Mouse (Mus musculus): ENCODE measurements around the gene Slain2. TPM values are rescaled to one million over a fixed set of nuclear protein-coding genes. Genes with fewer than 3 reads are reported as not detected.
A peak's percentile ranks its signal among the peaks of the same experiment; 100 is the strongest.

Gene Slain2
- 15.1 and 15.2 TPM in 2 replicates for polyA plus RNA-seq (2015; fragmentation: Nextera tagmentation; extraction: Ambion mirVana)

DNA sequence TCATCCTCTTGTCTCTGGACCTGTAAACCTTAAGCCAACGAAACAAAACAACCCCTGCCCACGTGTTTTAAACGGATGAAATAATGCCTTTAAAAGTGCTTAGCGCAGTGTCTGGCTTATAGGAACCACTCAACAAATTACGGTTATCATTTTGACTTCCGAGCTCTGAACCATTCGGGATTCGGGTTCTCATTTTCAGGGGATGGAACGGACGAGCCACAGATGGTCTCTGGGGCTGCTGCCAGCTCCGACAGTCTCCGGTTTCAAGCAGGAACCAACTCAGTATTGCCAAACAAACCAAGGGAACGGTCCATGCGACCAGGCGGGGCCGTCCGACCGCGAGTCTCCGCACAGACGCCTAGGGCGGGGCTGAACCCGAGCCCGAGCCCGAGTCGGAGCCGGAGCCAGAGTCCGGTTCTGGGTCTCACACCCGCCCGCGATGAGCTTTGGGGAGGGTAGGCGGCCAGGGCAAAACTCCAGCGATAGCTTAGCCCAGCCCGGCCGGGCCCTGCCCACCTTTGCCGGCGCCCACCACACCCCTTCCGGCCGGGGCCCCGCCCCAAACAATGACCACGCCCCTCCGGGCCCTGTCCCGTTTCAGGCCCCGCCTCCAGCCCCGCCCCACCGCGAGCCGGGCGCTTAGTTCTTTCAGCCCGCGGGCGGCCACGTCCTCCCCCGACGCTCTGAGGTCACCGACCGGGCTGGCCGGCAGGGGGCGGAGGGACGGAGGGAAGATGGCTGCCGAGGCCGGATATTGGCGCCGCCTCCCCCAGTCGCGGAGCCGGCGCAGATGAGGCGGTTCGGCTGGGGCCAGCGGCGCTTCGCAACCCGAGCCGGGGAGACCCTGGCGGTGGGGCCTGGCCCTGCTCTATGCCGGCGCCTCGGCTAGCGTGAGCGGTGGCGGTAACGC lies at the start of gene Slain2:
TSS of gene Slain2 (plus strand) at position 657 of the 910 bp plus-strand sequence.
- peak within 1 kb of the TSS; percentile 97 for H3K27ac ChIP-seq (ENCODE audit: low read length)
- H3K9me3 ChIP-seq (replicated peaks; ENCODE audit: control insufficient read depth, low read length, poor library complexity, severe bottlenecking): no peaks in the 10 kb centered on the region
- peak within 1 kb of the TSS; percentile 99 for H3K9ac ChIP-seq (ENCODE audit: low read depth, low read length)
- peak within 1 kb of the TSS; percentile 61 for H3K4me2 ChIP-seq (ENCODE audit: low read length)
- under 1% methylated on average over 82 of the region's 83 CpGs for WGBS
- peak within 1 kb of the TSS; percentile 97 for H3K4me3 ChIP-seq (ENCODE audit: low read depth, low read length)
- H3K36me3 ChIP-seq (ENCODE audit: control insufficient read depth, insufficient read depth, low read length): no peaks in the 10 kb centered on the region
- H3K27me3 ChIP-seq (ENCODE audit: control insufficient read depth, insufficient read depth, low read depth, low read length): no peaks in the 10 kb centered on the region
- peak; percentile 94 for ATAC-seq
- H3K4me1 ChIP-seq (ENCODE audit: control insufficient read depth, insufficient read depth, low read length): peaks cover 22% of the 10 kb centered on the region

DNA sequence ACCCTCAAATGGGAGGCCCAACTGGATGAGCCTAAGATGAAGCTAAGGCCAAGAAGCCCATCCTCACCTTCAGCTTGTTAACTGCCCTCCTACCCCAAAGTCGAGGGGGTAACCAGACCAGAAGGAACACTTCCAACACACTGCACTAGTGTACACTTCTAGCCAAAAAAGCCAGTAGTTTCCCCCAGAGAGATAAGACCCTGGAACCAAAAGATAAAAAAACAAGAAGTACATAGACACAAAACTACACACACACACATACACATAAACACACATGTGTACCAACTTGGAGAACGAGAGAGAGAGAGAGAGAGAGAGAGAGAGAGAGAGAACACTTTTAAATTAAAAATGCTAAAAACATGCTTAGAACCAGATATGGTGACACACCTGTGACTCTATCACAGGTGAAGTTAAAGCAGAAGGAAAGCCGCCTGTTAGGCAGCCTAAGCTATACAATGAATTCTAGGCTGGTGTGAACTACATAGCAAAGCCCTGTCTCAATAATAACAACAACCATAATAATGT lies 49.4 kb upstream of the Slain2 start:
- peaks cover 10% of the 10 kb centered on the region for H3K27me3 ChIP-seq (ENCODE audit: control insufficient read depth, insufficient read depth, low read depth, low read length)
- H3K36me3 ChIP-seq (ENCODE audit: control insufficient read depth, insufficient read depth, low read length): no peaks in the 10 kb centered on the region
- peaks cover 9% of the 10 kb centered on the region for H3K4me1 ChIP-seq (ENCODE audit: control insufficient read depth, insufficient read depth, low read length)
- H3K9ac ChIP-seq (ENCODE audit: low read depth, low read length): no peak overlapping the region
- WGBS: 82% methylated on average over 3 of the region's 3 CpGs
- ATAC-seq: no peak
- H3K4me2 ChIP-seq (ENCODE audit: low read length): no peak overlapping the region
- no peaks in the 10 kb centered on the region for H3K9me3 ChIP-seq (replicated peaks; ENCODE audit: control insufficient read depth, low read length, poor library complexity, severe bottlenecking)
- H3K4me3 ChIP-seq (ENCODE audit: low read depth, low read length): no peak overlapping the region
- no peak overlapping the region for H3K27ac ChIP-seq (ENCODE audit: low read length)

GRCm38 (mm10) chr5:72866260-72866905 lies 47.7 kb upstream of the Slain2 start:
- no peak overlapping the region for H3K27ac ChIP-seq (ENCODE audit: low read length)
- peaks cover 9% of the 10 kb centered on the region for H3K4me1 ChIP-seq (ENCODE audit: control insufficient read depth, insufficient read depth, low read length)
- H3K27me3 ChIP-seq (ENCODE audit: control insufficient read depth, insufficient read depth, low read depth, low read length): peaks cover 10% of the 10 kb centered on the region
- H3K9ac ChIP-seq (ENCODE audit: low read depth, low read length): no peak overlapping the region
- no peaks in the 10 kb centered on the region for H3K9me3 ChIP-seq (replicated peaks; ENCODE audit: control insufficient read depth, low read length, poor library complexity, severe bottlenecking)
- 57% methylated on average over 6 of the region's 6 CpGs for WGBS
- H3K4me2 ChIP-seq (ENCODE audit: low read length): no peak overlapping the region
- H3K4me3 ChIP-seq (ENCODE audit: low read depth, low read length): no peak overlapping the region
- no peak for ATAC-seq
- no peaks in the 10 kb centered on the region for H3K36me3 ChIP-seq (ENCODE audit: control insufficient read depth, insufficient read depth, low read length)

DNA sequence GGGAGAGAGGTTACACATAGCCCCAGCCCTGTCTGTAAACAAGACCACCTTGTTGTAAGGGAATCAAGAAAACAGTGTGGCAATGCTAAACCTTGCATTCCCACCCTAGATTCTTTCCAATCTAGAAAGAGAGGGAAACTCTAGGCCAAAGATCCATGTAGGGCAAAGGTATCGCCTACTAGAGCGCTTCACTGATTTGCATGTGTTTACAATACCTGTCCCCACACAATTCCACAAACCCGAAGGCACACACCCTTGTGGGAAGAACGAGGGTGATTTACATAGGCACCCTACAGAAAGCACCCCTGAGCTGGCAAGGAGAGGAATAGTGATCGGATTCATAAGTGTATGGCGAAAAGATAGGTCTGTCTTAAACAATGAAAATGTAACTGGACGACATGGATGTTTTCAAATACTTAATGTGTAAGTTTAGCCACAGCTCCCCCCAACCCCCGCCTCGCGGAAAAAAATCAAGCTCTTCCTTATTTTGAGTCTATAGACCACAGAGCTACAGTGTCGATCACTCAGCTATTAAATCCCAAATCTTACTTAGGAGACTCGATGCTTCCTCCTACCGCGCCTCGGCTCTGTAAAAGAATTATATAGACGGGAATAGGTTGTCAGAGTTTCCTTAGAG lies 47.0 kb upstream of the Slain2 start:
- H3K4me2 ChIP-seq (ENCODE audit: low read length): peak overlapping the region; percentile 96
- H3K36me3 ChIP-seq (ENCODE audit: control insufficient read depth, insufficient read depth, low read length): no peaks in the 10 kb centered on the region
- no peak overlapping the region for H3K9ac ChIP-seq (ENCODE audit: low read depth, low read length)
- no peak for ATAC-seq
- peaks cover 10% of the 10 kb centered on the region for H3K27me3 ChIP-seq (ENCODE audit: control insufficient read depth, insufficient read depth, low read depth, low read length)
- no peak overlapping the region for H3K27ac ChIP-seq (ENCODE audit: low read length)
- peaks cover 9% of the 10 kb centered on the region for H3K4me1 ChIP-seq (ENCODE audit: control insufficient read depth, insufficient read depth, low read length)
- peak overlapping the region; percentile 57 for H3K4me3 ChIP-seq (ENCODE audit: low read depth, low read length)
- H3K9me3 ChIP-seq (replicated peaks; ENCODE audit: control insufficient read depth, low read length, poor library complexity, severe bottlenecking): no peaks in the 10 kb centered on the region
- WGBS: 24% methylated on average over 16 of the region's 16 CpGs

DNA sequence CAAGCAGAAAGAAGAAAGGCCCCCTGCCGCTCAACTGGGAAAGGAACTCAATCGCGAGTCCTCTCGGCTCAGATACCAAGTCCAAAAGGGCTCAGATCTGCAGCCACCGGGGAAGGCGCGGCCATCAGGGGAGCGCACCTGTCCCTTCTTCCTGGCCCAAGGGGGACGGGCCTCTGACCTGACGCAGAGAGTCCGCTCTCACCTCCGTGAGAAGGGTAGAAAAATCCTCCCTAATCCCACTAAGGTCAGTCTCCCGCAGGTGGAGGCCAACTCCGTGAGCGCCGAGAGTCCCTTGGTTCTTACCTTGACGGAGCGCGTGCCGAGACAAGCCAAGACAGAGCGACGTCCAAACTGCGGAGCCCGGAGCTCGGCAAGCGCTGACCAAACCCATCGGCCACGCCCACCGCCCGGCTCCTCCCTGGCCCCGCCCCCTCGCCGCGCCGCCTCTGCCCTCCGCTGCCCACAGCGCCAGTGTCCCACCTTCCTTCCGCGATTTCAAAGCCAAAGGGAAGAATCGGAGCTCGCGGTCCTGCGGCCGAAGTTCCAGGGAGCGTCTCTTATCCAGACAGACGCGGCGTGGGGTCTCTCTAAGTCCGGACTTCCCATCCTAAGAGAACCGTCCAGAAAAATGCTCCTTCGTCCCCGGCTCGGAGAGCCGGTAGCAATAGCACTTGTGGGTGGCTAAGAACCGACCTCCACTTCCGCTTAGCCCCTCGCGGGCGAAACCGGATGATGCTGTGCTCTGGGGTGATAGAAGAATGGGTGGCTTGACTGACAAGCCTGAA lies 45.8 kb upstream of the Slain2 start, which contains the start of gene Tec:
TSS of gene Tec (minus strand) at position 393 of the 785 bp plus-strand sequence.
- H3K27ac ChIP-seq (ENCODE audit: low read length): no peak within 1 kb of the TSS
- peaks cover 10% of the 10 kb centered on the region for H3K27me3 ChIP-seq (ENCODE audit: control insufficient read depth, insufficient read depth, low read depth, low read length)
- WGBS: under 1% methylated on average over 57 of the region's 60 CpGs

GRCm38 (mm10) chr5:72869779-72870608 lies 44.1 kb upstream of the Slain2 start:
- Histone ChIP-seq H3K4me3 (ENCODE audit: low read depth, low read length) (no peak overlapping the region), H3K4me2 (ENCODE audit: low read length) (no peak overlapping the region), H3K27ac (ENCODE audit: low read length) (no peak overlapping the region), H3K9me3 (replicated peaks; ENCODE audit: control insufficient read depth, low read length, poor library complexity, severe bottlenecking) (no peaks in the 10 kb centered on the region), H3K9ac (ENCODE audit: low read depth, low read length) (no peak overlapping the region), H3K36me3 (ENCODE audit: control insufficient read depth, insufficient read depth, low read length) (no peaks in the 10 kb centered on the region), H3K27me3 (ENCODE audit: control insufficient read depth, insufficient read depth, low read depth, low read length) (peaks cover 10% of the 10 kb centered on the region), H3K4me1 (ENCODE audit: control insufficient read depth, insufficient read depth, low read length) (peaks cover 9% of the 10 kb centered on the region)
- WGBS: 70% methylated on average over 14 of the region's 14 CpGs
- no peak for ATAC-seq

More for the DNA sequence above, 45.8 kb upstream of the Slain2 start, which contains the start of gene Tec:
- H3K9me3 ChIP-seq (replicated peaks; ENCODE audit: control insufficient read depth, low read length, poor library complexity, severe bottlenecking): no peaks in the 10 kb centered on the region
- no peaks in the 10 kb centered on the region for H3K36me3 ChIP-seq (ENCODE audit: control insufficient read depth, insufficient read depth, low read length)
- peak; percentile 92 for ATAC-seq
- H3K4me2 ChIP-seq (ENCODE audit: low read length): peak within 1 kb of the TSS; percentile 96
- H3K4me3 ChIP-seq (ENCODE audit: low read depth, low read length): peak within 1 kb of the TSS; percentile 57
- peak within 1 kb of the TSS; percentile 64 for H3K9ac ChIP-seq (ENCODE audit: low read depth, low read length)
- peaks cover 9% of the 10 kb centered on the region for H3K4me1 ChIP-seq (ENCODE audit: control insufficient read depth, insufficient read depth, low read length)

DNA sequence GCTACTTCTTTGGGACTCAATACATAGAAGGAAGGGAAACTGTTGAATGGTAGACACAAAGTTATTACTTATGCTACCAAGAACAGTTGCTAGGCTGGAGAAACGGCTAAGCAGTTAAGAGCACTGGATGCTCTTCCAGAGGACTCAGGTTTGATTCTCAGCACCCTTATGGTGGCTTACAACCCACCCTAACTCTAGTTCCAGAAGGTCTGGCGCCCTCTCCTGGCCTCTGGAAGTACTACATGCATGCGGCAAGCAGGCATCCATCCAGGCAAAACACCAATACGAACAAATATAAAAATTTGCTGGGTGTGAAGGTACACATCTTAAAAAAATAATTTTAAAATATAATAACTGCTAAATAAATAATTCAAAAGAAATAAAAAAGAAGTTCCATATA lies 43.0 kb upstream of the Slain2 start:
- WGBS: 79% methylated on average over 4 of the region's 4 CpGs
- no peak overlapping the region for H3K4me2 ChIP-seq (ENCODE audit: low read length)
- H3K9me3 ChIP-seq (replicated peaks; ENCODE audit: control insufficient read depth, low read length, poor library complexity, severe bottlenecking): no peaks in the 10 kb centered on the region
- peaks cover 10% of the 10 kb centered on the region for H3K27me3 ChIP-seq (ENCODE audit: control insufficient read depth, insufficient read depth, low read depth, low read length)
- no peak overlapping the region for H3K27ac ChIP-seq (ENCODE audit: low read length)
- H3K36me3 ChIP-seq (ENCODE audit: control insufficient read depth, insufficient read depth, low read length): no peaks in the 10 kb centered on the region
- H3K4me3 ChIP-seq (ENCODE audit: low read depth, low read length): no peak overlapping the region
- H3K9ac ChIP-seq (ENCODE audit: low read depth, low read length): no peak overlapping the region
- peaks cover 9% of the 10 kb centered on the region for H3K4me1 ChIP-seq (ENCODE audit: control insufficient read depth, insufficient read depth, low read length)
- no peak for ATAC-seq

Measured in midbrain, embryonic 16.5 days (tissue).